ENCODE assay signal across 17 mouse cellular contexts in the genomic region with DNA sequence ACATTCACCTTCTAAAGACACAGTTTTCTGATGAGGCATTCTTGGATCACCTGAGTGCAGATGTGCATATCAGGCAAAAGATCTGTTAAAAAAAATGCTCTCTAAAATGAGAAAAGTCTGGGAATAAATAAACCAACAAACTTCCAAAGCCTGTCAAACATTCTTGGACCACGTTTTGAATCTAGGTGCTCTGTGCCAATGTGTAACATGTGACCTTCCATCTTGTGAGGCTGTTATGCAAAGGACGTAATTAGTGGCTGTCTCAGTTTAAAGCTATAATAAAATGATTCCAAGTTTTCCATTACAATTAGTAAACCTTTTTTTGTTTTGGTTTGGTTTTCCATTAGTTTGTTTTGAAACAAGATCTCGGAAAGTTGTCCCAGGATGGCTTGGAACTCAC.
DNase-seq lines count a peak whose midpoint lies in the region; TF ChIP-seq lines count a peak whose summit lies in the region.
"Had no signal": no experiment of that assay in that cellular context is flagged by ENCODE, and none has a peak within 500 bp of the region (broad histone marks: within the 10 kb centered on the region; RNA-seq: fewer than 3 reads in every experiment).

No protein-coding gene starts in this region.

- peaks cover 3% of the 10 kb centered on the region; the same call in 1 of the 2 replicates for H3K36me3 ChIP-seq in kidney, adult 2 months (ENCODE audit: control insufficient read depth, insufficient read depth, low read length)

- peaks cover 6% of the 10 kb centered on the region; the same call in 1 of the 2 replicates for H3K4me1 ChIP-seq in kidney, adult 2 months (ENCODE audit: control insufficient read depth, insufficient read depth, low read length)
- H3K4me1 ChIP-seq: embryonic facial prominence, embryonic 13.5 days had no signal

- H3K27me3 ChIP-seq in kidney, adult 2 months (replicated peaks; ENCODE audit: control insufficient read depth, insufficient read depth, low read length), result no peaks in the 10 kb centered on the region
- H3K27me3 ChIP-seq: embryonic facial prominence, embryonic 13.5 days; forebrain, embryonic 13.5 days; forebrain, embryonic 15.5 days had no signal

- DNase-seq in kidney, adult 2 months, result peak; percentile 52
- DNase-seq in kidney, postnatal 4 days, result no peak
- peak; percentile 70 for DNase-seq in kidney, adult 9 months
- no peak for DNase-seq in kidney, adult 18-20 months
- no peak for DNase-seq in gastrocnemius, postnatal 36 days
- DNase-seq: adrenal gland, adult 2 months; adrenal gland, postnatal 10 days; adrenal gland, postnatal 25 days; cerebellum, adult 11-12 months; cerebellum, adult 2 months; cerebellum, adult 9-10 months; cerebellum, postnatal 10 days; cerebellum, postnatal 25 days; forebrain, postnatal 0 days had no signal

- intact Hi-C loops in gastrocnemius, postnatal 36 days (cut with DNase I), result no loop called here

- no peak for TF ChIP-seq CTCF in kidney, adult 2 months (conservative IDR thresholded peaks at IDR 0.05; ENCODE audit: insufficient read depth, insufficient read length, low read depth, low read length)

- H3K4me3 ChIP-seq in kidney, adult 2 months (ENCODE audit: insufficient read depth, low read depth, low read length), result no peak overlapping the region
- H3K4me3 ChIP-seq: embryonic facial prominence, embryonic 13.5 days; forebrain, embryonic 13.5 days; forebrain, embryonic 15.5 days had no signal

- TF ChIP-seq POLR2A in kidney, adult 2 months (IDR thresholded peaks at IDR 0.05; ENCODE audit: low read depth, low read length), result no peak

- 43% methylated on average over 3 of the region's 3 CpGs for WGBS in kidney, adult 2 months

- no peak overlapping the region for H3K27ac ChIP-seq in kidney, adult 2 months (ENCODE audit: insufficient read depth, low read depth, low read length)
- H3K27ac ChIP-seq: embryonic facial prominence, embryonic 13.5 days; forebrain, embryonic 13.5 days; forebrain, embryonic 15.5 days had no signal

Comparison
In these comparisons a context has a peak if more than half of its experiments do, and no peak if none do; other contexts are left out.
1. DNase-seq: peak in kidney, adult 2 months (single experiment) and kidney, adult 9 months (single experiment); none in kidney, postnatal 4 days (0 of 2), kidney, adult 18-20 months (single experiment) and gastrocnemius, postnatal 36 days (0 of 2).